Mouse (Mus musculus) cerebellum, adult 2 months (tissue): ENCODE results near the gene Arl6ip6. TPM values are rescaled to one million over a fixed set of nuclear protein-coding genes. Genes with fewer than 3 reads are reported as not detected.
A peak's percentile ranks its signal among the peaks of the same experiment; 100 is the strongest.

Source experiments
- DNase-seq, 2 experiments: peaks; one replicate each; pipeline ENCODE4 v3.0.0; 2021
- H3K27ac ChIP-seq: fragments of 200-500 bp; 2 replicates; pipeline ENCODE4 v1.5.1; 2012; ENCODE audit warnings: low read length, control low read depth, inconsistent platforms; ENCODE audit not compliant: insufficient read depth
- H3K27me3 ChIP-seq: fragments of 200-500 bp; 2 replicates; pipeline ENCODE4 v1.6.1; 2012; ENCODE audit warnings: inconsistent platforms, mild to moderate bottlenecking, low read length, moderate library complexity; ENCODE audit not compliant: control insufficient read depth, insufficient read depth
- H3K4me1 ChIP-seq: fragments of 200-500 bp; 2 replicates; pipeline ENCODE4 v1.6.1; 2011; ENCODE audit warnings: low read length; ENCODE audit not compliant: control insufficient read depth, insufficient read depth
- H3K4me3 ChIP-seq: fragments of 200-500 bp; replicated peaks from 2 replicates; pipeline ENCODE3; 2011; ENCODE audit warnings: mild to moderate bottlenecking, low read depth, low read length, control low read depth; ENCODE audit not compliant: insufficient read depth
- CTCF ChIP-seq: fragments of 200-500 bp; IDR thresholded peaks from 2 replicates; pipeline ENCODE4 v1.5.1; 2011; ENCODE audit warnings: low read depth, mild to moderate bottlenecking, control low read depth, low read length, moderate library complexity, borderline replicate concordance; ENCODE audit not compliant: insufficient read depth
- POLR2A ChIP-seq: fragments of 200-500 bp; IDR thresholded peaks from 2 replicates; pipeline ENCODE4 v1.6.1; 2011; ENCODE audit warnings: low read length, control low read depth, borderline replicate concordance; ENCODE audit not compliant: insufficient read depth
- WGBS: fragments of 180-500 bp; shearing (Covaris S2); methylation state at CpG from one replicate; pipeline ENCODE4 v1.1.7; 2018; 5-methylcytosine and 5-hydroxymethylcytosine counted together
- polyA plus RNA-seq: library from polyadenylated mRNA; depleted of rRNA; stranded (reverse); fragments of >200 nt; gene quantifications from 2 replicates; pipeline ENCODE4 v1.2.3, GENCODE M21; 2012; rRNA removed

Arl6ip6 gene
- polyA plus RNA-seq = 12.4 and 13.3 TPM in 2 replicates

GRCm38 (mm10) chr2:53191523-53192220 is at the start of gene Arl6ip6:
TSS of gene Arl6ip6 (plus strand) at chr2:53191726.
- under 1% methylated on average over 82 of the region's 82 CpGs for WGBS
- peak; percentile 97 to 99 for DNase-seq
- Histone ChIP-seq H3K4me1 (no peaks in the 10 kb centered on the region), H3K4me3 (peak within 1 kb of the TSS; percentile 97), H3K27ac (peak within 1 kb of the TSS; percentile 93), H3K27me3 (no peaks in the 10 kb centered on the region)
- peak; percentile 63 for TF ChIP-seq POLR2A
- TF ChIP-seq CTCF = no peak

GRCm38 (mm10) chr2:53146852-53147251 is 44.7 kb upstream of the Arl6ip6 start:
- DNase-seq = no peak
- Histone ChIP-seq H3K27ac (no peak overlapping the region), H3K4me3 (no peak overlapping the region), H3K27me3 (no peaks in the 10 kb centered on the region), H3K4me1 (no peaks in the 10 kb centered on the region)
- no peak for TF ChIP-seq CTCF
- no peak for TF ChIP-seq POLR2A

GRCm38 (mm10) chr2:53173966-53174365 is 17.6 kb upstream of the Arl6ip6 start:
- no peaks in the 10 kb centered on the region for H3K4me1 ChIP-seq
- no peak overlapping the region for H3K4me3 ChIP-seq
- no peak overlapping the region for H3K27ac ChIP-seq
- H3K27me3 ChIP-seq = no peaks in the 10 kb centered on the region
- no peak for DNase-seq
- TF ChIP-seq POLR2A = no peak
- no peak for TF ChIP-seq CTCF

GRCm38 (mm10) chr2:53178966-53179365 is 12.6 kb upstream of the Arl6ip6 start:
- Histone ChIP-seq H3K4me1 (no peaks in the 10 kb centered on the region), H3K4me3 (no peak overlapping the region), H3K27me3 (no peaks in the 10 kb centered on the region), H3K27ac (no peak overlapping the region)
- DNase-seq = no peak
- TF ChIP-seq POLR2A (no peak), CTCF (no peak)
- 83% methylated on average over 3 of the region's 3 CpGs for WGBS

- TF ChIP-seq POLR2A (no peak), CTCF (no peak)
- no peaks in the 10 kb centered on the region for H3K4me1 ChIP-seq
- H3K27me3 ChIP-seq = no peaks in the 10 kb centered on the region
- no peak for DNase-seq
- no peak overlapping the region for H3K4me3 ChIP-seq
- H3K27ac ChIP-seq = no peak overlapping the region
These were observed 11.7 kb upstream of the Arl6ip6 start for GRCm38 (mm10) chr2:53179876-53180275.

- no peak for TF ChIP-seq POLR2A
- TF ChIP-seq CTCF = no peak
- DNase-seq = peak; percentile 14 to 36
- no peak overlapping the region for H3K4me3 ChIP-seq
- H3K27ac ChIP-seq = no peak overlapping the region
- H3K4me1 ChIP-seq = no peaks in the 10 kb centered on the region
- no peaks in the 10 kb centered on the region for H3K27me3 ChIP-seq
- WGBS = 51% methylated on average over 3 of the region's 3 CpGs
These were observed 1.7 kb upstream of the Arl6ip6 start for GRCm38 (mm10) chr2:53189811-53190210.

GRCm38 (mm10) chr2:53190684-53191511 is 628 bp upstream of the Arl6ip6 start, which contains the start of gene Prpf40a:
TSS of gene Prpf40a (minus strand) at chr2:53191284.
- under 1% methylated on average over 53 of the region's 53 CpGs for WGBS
- H3K4me3 ChIP-seq = peak within 1 kb of the TSS; percentile 97
- H3K27ac ChIP-seq = peak within 1 kb of the TSS; percentile 93
- H3K4me1 ChIP-seq = no peaks in the 10 kb centered on the region
- DNase-seq = peak; percentile 99 to 100
- TF ChIP-seq CTCF = no peak
- TF ChIP-seq POLR2A = peak; percentile 69; the same call in 1 of the 2 replicates
- H3K27me3 ChIP-seq = no peaks in the 10 kb centered on the region
